Mouse (Mus musculus): ENCODE data around the gene Gm49510.

The Gm49510 gene

DNA sequence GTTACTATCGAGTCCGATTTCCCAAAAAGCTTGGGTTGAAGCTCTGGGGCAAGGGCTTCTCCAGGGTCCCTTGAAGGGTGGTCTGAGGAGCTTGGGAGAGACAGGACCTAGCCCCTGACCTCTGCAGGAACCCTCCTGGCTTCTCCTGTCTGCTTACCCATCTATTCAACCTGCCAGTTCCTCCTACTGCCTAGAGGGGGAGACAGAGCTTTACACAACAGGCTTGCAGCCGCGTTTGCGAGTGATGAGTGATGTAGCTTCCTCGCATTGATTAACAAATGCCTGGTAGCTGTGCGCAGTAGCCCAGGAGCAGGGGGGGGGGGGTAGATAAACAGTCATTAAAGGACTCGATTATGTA lies 16.2 kb downstream of the Gm49510 start:
- DNase-seq (ENCODE audit: low read depth, low spot score), result peak; percentile 65

GRCm38 (mm10) chr15:78916052-78916826 lies 16.8 kb downstream of the Gm49510 start:
- no peak for DNase-seq (ENCODE audit: low read depth, low spot score)

DNA sequence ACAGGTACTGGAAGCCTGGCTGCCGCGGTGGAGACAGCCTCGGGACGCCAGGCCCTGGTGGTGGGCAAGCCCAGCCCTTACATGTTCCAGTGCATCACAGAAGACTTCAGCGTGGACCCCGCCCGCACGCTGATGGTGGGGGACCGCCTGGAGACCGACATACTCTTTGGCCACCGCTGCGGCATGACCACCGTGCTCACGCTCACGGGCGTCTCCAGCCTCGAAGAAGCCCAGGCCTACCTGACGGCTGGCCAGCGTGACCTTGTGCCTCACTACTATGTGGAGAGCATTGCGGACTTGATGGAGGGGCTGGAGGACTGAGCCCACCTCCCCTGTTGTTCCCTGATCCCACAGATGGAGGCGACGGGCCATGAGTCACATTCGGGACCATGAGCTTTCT lies 18.7 kb downstream of the Gm49510 start:
- no peak for DNase-seq (ENCODE audit: low read depth, low spot score)

- DNase-seq (ENCODE audit: low read depth, low spot score), result no peak
These were observed 20.4 kb downstream of the Gm49510 start for GRCm38 (mm10) chr15:78919914-78920313.

- DNase-seq (ENCODE audit: low read depth, low spot score), result peak; percentile 76
These were observed 23.2 kb downstream of the Gm49510 start for GRCm38 (mm10) chr15:78922700-78923099.

GRCm38 (mm10) chr15:78923585-78923984 lies 24.1 kb downstream of the Gm49510 start:
- peak; percentile 69 for DNase-seq (ENCODE audit: low read depth, low spot score)

GRCm38 (mm10) chr15:78925129-78925528 lies 25.7 kb downstream of the Gm49510 start:
- DNase-seq (ENCODE audit: low read depth, low spot score), result no peak

DNA sequence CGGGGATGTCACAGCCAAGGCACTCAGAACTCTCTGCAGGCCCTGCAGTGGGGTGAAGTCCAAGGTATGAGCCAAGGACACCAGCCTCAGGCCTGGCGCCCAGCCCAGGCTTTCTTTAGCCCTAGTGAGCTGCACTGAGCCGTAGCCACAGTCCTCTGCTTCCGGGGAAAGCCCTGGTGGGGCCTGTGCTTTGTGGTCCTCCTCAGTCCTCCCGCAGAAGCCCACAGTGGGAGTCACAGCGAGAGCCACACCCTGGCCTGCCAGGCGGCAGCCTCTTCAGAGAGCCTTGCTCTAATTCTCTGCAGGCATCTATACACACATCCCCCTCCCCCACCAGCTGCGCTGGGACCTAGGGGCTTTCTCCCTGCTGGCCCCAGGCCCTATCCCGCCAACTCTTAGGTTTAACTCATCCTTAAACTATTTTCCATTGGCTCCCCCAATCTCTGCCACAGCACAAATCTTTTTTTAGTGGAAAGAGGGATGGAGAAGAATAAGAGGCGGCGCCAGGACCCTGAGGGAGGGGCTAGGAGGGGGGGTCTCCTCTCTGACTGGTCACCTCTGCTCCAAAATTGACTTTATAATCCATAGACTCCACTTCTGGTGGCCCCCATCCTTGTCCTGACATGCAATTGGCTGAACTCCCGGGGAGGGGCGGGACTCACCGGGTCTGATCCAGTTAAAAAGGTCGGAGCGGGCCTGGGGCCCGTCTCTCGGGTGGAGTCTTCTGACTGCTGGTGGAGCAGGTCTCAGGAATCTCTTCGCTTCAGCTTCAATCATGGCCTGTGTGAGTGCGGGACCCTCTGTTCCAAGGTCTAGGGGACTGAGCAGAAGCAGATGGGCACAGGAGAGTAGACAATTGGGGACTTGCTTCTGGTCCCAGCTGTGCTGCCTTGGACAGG lies 26.8 kb downstream of the Gm49510 start, which contains the start of gene Lgals1:
Lgals1 (plus strand) TSS at position 705 of the 899 bp plus-strand sequence.
- no peak for DNase-seq (ENCODE audit: low read depth, low spot score)

DNA sequence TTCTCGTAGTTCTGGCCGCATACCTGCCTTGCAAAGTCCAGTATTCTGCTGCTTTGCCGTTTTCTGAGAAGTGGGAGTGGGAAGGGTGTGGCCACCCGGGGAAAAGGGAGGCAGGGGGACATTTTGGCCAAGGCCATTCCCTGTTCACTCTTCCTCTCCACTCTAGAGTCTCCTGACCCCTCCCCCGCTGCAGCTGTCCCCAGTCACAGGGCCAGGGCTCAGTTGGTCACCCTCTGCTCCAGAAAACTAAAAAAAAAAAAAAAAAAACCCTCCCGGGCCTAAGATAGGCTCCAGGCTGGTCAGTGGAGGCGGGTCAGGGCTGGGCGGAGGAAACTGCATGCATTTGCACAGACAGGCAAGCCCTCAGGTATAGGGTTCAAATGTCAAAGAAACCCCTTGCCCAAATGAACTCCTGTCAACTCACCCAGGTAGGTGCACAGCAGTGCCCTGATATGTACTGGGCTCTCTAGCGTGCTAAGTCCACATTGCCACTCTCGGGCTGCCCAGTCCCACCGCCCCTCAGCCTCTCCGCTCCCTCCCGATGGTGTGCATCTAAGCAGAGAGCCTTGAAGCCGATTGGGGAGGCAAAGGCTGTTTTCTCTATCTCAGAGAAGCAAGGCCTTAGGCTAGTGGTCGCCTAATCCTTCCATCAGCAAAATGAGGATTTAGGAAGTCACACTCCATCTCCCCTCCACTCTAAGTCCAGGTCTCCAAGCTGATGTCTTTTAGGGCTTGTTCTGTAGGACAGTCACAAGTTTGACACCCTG lies 27.7 kb downstream of the Gm49510 start:
- no peak for DNase-seq (ENCODE audit: low read depth, low spot score)

- no peak for DNase-seq (ENCODE audit: low read depth, low spot score)
These were observed 28.5 kb downstream of the Gm49510 start for GRCm38 (mm10) chr15:78927788-78928457.

DNA sequence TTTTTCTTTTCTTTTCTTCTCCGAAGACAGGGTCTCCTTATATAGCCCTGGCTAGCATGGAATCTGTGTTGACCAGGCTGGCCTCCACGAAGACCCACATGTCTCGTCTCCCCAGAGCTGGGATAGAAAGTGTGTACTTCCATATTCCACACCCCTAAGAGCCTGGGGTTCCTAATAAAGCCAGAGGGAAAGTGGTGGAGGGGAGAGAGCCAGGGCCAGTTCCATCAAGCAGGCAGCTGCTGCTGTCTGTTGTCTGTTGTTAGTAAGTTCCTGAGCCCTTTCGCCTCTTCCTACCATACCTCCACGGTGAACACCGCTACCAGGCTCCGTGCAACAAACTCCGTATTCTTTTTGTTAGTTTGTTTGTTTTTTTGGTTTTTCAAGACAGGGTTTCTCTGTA lies 29.1 kb downstream of the Gm49510 start:
- no peak for DNase-seq (ENCODE audit: low read depth, low spot score)

DNA sequence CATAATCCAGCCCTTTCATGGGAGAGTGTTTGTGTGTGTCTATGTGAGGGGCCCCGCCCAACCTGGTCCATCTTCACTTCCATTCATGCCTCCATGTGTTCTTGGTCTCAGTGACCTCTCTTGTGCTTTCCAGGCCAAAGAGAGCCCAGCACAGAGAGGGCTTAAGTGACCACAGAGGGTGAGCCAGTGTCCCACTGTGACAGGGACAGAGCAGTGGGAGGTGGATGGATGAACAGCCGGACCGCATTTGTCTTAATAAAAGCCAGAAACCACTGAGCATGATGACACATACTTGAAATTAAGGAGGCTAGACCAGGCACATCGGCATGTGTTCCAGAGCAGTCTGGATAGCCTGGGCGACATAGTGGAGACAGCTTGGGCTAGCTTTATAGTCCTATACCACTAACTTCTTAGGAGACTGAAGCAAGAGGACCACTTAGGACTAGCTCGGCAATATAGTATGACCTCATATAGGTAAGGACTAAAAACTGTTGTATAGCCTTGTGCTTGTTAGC lies 30.8 kb downstream of the Gm49510 start:
- no peak for DNase-seq (ENCODE audit: low read depth, low spot score)

GRCm38 (mm10) chr15:78930801-78931426 lies 31.4 kb downstream of the Gm49510 start:
- no peak for DNase-seq (ENCODE audit: low read depth, low spot score)

GRCm38 (mm10) chr15:78931577-78931976 lies 32.1 kb downstream of the Gm49510 start:
- DNase-seq (ENCODE audit: low read depth, low spot score), result no peak

- DNase-seq (ENCODE audit: low read depth, low spot score), result peak; percentile 77
These were observed 35.4 kb downstream of the Gm49510 start, which contains the start of gene Nol12 for GRCm38 (mm10) chr15:78934784-78935320. TSS of gene Nol12 (plus strand) at chr15:78934933.

GRCm38 (mm10) chr15:78936403-78936802 lies 36.9 kb downstream of the Gm49510 start:
- DNase-seq (ENCODE audit: low read depth, low spot score), result no peak

GRCm38 (mm10) chr15:78937311-78937710 lies 37.8 kb downstream of the Gm49510 start:
- DNase-seq (ENCODE audit: low read depth, low spot score), result no peak

DNA sequence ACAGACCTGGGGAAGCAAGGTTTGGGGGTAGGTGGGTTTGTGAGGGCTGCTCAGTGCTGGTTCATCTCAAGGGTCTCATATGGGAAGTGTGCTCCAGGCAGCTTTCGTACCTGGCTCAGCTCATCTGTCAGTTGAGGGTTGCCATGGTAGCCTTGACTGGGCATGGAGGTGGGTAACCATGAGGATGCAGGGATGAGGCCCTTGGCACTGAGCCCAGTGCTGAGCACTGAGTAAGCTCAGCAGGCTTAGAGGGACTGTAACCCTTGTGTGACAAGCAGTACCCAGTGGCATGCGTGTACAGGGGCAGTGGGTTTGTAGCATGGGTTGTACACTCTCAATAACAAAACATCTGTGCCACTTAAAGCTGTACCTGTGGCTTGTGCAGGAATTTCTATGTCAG lies 38.5 kb downstream of the Gm49510 start:
- no peak for DNase-seq (ENCODE audit: low read depth, low spot score)

- DNase-seq (ENCODE audit: low read depth, low spot score), result no peak
These were observed 40.9 kb downstream of the Gm49510 start for GRCm38 (mm10) chr15:78940325-78940724.

- DNase-seq (ENCODE audit: low read depth, low spot score), result peak; percentile 47
These were observed 43.2 kb downstream of the Gm49510 start for GRCm38 (mm10) chr15:78942663-78943062.

All from c-Kit-negative CD71-positive TER-119-positive erythroid progenitor cells, embryonic 14.5 days (primary cell).